Mouse (Mus musculus): ENCODE measurements around the gene Pcnx2.

The Pcnx2 gene

GRCm38 (mm10) chr8:125756391-125757105, 141.6 kb downstream of the Pcnx2 start:
- no peak for DNase-seq (ENCODE audit: low spot score)

GRCm38 (mm10) chr8:125755896-125756295, 142.2 kb downstream of the Pcnx2 start:
- DNase-seq (ENCODE audit: low spot score), result no peak

- DNase-seq (ENCODE audit: low spot score), result peak; percentile 10
Measured at GRCm38 (mm10) chr8:125750846-125751245, 147.3 kb downstream of the Pcnx2 start.

DNA sequence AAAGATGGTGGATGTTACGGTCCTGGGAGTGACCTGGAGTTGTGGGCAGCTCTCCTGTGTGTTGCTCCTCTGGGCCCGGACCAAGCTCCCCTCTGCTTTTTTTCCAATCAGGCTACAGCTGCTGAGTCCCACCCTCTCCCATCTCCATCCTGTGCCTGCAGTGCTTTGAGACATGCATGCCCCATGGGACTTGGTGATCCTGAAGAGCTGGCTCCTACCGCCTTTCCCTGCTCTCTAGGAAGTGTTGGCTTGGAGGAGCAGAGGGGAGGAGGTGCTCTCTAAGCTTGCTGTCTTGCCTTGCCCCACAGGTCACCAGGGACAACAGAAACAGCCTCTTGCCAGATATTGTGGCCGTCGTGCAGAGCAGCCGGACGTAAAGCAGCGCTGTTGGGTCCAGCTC, 150.7 kb downstream of the Pcnx2 start:
- no peak for DNase-seq (ENCODE audit: low spot score)

DNA sequence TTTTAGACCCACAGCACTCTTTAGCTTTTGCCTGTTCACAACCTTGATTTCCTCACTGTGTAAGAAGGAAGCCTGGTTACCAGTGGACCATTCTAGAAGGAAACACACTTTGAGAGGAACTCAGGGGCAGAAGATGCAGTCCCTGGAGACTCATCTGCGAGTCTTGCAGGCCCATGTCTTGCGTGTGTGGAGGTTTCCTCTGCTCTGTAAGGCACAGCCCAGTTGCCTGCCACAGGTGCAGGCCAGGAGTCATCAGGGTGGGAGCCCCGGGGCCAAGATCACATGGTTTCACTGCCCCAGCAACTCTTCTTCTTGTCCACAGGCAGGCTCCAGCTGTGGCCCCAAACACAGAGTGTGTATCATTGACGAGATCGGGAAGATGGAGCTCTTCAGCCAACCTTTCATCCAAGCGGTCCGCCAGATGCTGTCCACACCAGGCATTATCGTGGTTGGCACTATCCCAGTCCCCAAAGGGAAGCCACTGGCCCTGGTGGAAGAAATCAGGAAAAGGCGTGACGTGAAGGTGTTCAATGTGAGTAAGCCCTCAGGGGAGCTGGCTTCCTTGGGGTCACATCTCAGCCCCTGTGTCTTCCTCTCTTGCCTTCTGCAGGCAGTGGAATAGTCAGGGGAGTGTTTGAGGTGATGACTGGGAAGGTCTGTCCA, 153.1 kb downstream of the Pcnx2 start:
- no peak for DNase-seq (ENCODE audit: low spot score)

GRCm38 (mm10) chr8:125742406-125742805, 155.7 kb downstream of the Pcnx2 start:
- DNase-seq (ENCODE audit: low spot score), result no peak

DNA sequence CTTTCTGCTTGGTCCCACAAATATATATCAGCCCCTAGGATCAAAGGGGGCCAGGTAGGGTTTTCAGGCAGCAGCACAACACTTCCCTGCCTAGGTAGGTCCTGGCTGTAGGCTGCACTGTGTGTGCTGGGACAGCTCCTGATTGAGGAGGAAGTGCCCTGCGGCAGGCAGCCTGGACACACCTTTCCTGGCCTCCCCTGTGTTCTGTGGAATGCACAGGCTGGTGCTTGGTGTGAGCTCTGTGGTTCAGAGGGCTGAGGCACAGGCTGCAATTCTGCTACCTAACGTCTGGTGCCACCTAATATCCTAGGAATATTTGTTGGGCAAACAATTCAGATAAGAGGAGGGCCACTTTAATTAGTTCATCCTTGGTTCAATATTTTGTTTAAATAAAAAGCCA, 156.3 kb downstream of the Pcnx2 start:
- peak; percentile 63 for DNase-seq (ENCODE audit: low spot score)

- DNase-seq (ENCODE audit: low spot score), result no peak
Measured at GRCm38 (mm10) chr8:125741377-125741776, 156.7 kb downstream of the Pcnx2 start.

GRCm38 (mm10) chr8:125740655-125741054, 157.5 kb downstream of the Pcnx2 start:
- no peak for DNase-seq (ENCODE audit: low spot score)

DNA sequence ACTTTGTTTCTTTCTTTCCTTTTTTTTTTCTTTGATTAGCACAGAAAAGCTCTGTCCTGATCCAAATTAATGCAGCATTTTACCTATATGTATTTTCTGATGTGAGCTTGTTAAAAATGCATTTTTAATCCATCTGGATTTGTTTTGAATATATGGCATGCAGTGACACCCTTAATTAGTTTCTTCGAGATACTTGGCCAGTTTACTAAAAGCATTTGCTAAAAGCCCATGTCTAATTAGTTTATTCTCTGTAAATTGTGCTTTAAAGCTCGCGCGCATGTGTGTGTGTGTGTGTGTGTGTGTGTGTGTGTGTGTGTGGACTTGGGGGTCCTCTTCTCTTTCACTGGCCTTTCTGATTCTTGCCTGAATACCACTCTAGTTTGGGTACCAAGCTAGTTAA, 159.2 kb downstream of the Pcnx2 start:
- no peak for DNase-seq (ENCODE audit: low spot score)

DNA sequence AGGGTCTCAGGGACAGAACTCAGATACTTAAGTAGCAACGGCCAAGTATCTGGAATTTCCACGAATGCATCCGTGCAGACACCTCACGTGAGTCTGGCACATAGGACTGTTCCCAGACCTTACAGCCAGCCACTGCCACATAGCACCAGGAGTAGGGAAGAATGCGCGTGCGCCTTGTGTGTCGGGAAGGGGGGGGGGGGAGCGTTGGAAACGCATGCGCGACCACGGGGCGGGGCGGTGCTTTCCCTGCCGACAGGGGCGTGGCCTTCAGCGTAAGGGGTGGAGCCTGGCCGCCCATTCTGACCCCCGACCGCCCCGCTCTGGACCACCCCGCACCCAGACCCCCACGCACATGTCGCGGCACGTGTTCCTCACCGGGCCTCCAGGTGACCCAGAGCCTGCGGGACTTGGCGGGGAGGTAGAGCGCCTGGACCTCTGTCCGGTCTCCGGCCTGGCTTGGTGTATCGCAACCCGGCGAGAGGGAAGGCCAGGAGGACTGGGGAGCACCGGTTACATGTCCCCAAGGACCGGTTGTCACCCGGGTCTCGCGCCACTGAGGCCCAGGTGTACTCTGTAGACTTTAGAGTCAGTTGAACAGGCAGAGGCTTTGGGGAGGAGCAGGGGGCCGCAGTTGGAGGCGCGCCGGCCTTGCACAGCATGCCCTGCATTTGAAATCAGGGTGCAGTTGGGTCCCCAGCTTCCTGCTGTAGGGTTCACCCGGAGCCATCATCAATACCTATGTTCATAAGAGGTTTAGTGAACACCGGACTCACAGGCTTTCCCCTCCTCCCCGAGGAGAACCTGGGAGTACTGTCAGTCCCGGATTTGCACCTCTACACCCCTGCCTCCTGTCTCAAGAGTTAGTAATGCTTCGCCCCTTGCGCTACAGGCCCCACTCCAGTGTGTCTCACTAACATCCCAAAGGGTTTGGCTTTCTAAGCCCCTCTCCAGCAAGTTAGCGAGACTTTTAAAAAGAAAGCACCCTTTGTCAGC, 163.9 kb downstream of the Pcnx2 start:
- DNase-seq (ENCODE audit: low spot score), result peak; percentile 80

DNA sequence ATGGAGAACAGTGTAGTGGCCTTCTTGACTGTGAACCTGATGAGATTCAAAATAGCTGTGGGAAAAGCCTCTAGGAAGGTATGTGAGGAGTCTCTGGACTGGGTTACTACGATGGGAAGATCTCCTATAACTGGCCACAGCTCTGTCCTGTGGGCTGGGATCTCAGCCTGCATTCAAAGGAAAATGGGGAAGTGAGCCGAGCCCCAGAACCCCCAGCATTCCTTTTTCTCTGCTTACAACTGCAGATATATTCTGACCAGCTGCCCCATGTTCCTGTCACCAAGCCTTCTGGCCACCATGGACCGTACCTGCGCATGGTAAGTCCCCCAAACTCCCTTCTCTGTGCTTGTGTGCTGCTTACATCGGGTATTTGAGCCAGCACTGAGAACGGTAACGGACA, 168.4 kb downstream of the Pcnx2 start, which contains the start of gene Ntpcr:
Gene Ntpcr, plus strand, starts transcription at position 218 of the 400 bp plus-strand sequence.
- no peak for DNase-seq (ENCODE audit: low spot score)

- DNase-seq (ENCODE audit: low spot score), result peak; percentile 27
Measured at GRCm38 (mm10) chr8:125727797-125728196, 170.3 kb downstream of the Pcnx2 start.

DNA sequence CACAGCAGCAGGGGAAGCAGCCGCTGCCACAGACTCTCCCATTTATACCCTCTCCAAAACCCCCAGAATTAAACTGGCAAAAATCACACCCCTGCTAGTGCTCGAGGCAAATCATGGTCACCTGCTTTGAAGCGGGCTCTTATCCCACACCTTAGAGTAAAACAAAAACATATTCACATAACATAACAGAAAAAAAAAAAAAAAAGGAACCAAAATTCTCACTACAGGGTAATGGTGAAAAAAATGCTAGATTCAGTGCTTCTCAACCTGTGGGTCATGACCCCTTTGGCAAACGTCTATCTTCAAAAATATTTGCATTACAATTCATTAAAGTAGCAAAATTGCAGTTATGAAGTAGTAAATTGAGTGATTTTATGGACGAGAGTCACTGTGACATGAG, 171.1 kb downstream of the Pcnx2 start:
- no peak for DNase-seq (ENCODE audit: low spot score)

DNA sequence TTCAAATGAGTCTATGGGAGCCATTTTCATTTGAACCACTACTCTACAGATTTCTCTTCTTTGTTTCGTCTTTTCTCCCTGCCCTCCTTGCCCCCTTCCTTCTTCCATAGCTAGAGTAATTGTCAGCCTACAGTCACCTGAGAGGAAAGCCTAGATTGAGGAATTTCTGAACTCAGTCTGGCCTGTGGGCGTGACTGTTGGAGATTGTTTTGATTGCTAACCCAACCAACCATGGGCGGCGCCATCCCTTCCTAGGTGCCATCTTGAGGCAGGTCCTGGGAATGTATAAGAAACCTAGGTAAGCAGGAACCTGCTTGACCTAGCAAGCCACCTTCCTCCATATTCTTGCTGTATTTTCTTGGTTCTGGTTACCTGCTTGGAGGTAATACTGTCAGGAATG, 172.0 kb downstream of the Pcnx2 start:
- DNase-seq (ENCODE audit: low spot score), result no peak

DNA sequence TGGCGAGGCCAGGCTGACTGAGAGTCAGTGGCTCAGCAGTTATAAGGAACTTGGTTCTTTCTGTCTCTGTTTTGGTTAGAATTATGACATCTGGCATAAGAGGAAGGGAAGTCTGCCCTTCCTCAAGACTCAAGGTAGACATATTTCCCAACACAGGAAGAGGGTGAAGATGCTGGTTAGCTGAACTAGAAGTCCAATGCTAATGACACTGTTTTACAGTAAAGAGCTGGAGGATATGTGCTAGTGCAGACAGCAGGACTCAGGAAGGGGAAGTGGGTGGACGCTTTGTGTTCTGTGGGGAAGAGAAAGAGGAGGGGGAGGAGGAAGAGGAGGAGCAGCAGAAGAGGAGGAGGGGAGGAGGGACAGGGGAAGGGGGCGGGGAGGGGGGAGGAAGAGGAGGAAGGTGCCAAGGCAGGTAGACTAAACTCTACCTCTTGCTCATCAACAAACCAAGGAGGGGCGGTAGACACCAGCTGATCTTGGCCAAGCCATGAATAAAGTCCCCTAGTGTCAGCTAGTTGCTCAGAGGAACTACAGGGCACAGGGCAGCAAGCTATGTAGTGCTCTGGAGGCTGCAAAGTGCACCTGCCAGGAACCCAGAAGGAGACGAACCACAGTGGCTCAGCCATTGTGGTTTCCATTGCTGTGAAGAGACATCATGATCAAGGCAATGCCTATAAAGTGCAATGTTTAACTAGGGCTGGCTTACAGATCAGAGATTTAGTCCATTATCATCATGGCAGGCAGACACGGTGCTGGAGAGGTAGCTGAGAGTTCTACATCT, 172.9 kb downstream of the Pcnx2 start:
- peak; percentile 49 for DNase-seq (ENCODE audit: low spot score)

- DNase-seq (ENCODE audit: low spot score), result no peak
Measured at GRCm38 (mm10) chr8:125723437-125723836, 174.7 kb downstream of the Pcnx2 start.

DNA sequence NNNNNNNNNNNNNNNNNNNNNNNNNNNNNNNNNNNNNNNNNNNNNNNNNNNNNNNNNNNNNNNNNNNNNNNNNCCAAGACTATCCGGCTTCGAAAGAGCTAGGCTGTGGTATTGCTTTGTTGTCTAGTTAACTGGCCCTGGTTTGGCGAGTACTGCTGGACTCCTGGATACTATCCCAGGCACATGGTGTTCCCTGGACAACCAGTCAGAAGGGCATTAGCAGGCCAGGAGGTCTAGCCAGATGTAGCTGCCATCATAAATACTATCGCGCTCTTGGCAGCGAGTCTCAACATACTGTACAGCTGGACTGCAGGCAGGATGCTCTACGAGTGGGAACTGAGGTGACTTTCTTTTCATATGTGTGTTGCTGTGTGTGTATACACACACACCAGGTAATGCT, 175.4 kb downstream of the Pcnx2 start:
- DNase-seq (ENCODE audit: low spot score), result no peak

GRCm38 (mm10) chr8:125718914-125719313, 179.2 kb downstream of the Pcnx2 start:
- DNase-seq (ENCODE audit: low spot score), result no peak

- DNase-seq (ENCODE audit: low spot score), result no peak
Measured at GRCm38 (mm10) chr8:125716613-125717012, 181.5 kb downstream of the Pcnx2 start.

- no peak for DNase-seq (ENCODE audit: low spot score)
Measured at GRCm38 (mm10) chr8:125716211-125716610, 181.9 kb downstream of the Pcnx2 start.

DNA sequence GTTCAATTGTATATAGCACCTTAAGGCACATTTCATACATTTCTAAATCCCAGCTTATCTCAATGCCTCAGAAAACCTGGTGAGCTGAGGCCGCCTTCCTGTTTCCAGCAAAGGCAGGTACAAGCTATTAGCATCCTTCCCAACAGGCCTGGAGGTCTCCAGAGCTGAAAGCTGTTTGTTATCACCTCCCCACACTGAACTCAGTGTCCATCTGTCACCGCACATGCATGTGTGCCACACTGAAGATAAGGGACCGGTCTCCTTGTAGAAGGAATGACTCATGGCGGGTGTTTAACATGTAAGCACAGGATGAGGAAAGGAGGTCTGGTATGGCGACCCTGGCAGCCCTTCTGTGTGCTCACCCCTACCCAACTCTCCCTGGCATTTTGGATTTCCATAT, 186.6 kb downstream of the Pcnx2 start:
- DNase-seq (ENCODE audit: low spot score), result no peak

Data from lung, postnatal 25 days (tissue).